Mouse (Mus musculus): ENCODE results near the gene Dhx15. TPM values are rescaled to one million over a fixed set of nuclear protein-coding genes. Genes with fewer than 3 reads are reported as not detected.

Dhx15 gene
- polyA plus RNA-seq, 1 experiment from 2014 or later, result 169 TPM

DNA sequence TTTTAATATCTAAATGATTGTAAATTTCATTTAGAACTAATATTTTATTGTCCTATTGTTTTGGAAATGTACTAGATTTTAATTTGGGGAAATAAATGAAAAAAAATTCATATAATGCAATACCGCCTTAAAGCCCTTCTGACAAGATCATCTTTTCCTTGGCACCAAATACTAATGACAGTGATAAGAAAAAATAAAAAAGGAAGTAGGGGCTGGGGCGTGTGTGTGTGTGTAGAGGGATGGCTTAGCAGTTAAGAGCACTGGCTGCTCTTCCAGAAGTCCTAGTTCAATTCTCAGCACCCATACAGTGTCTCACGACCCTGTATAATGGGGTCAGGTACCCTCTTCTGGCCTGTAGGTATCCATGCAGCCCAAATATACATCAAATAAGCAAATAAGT is 36.4 kb upstream of the Dhx15 start:
- H3K4me1 ChIP-seq (replicated peaks; ENCODE audit: control insufficient read depth, insufficient read depth, low read length), result no peaks in the 10 kb centered on the region
- H3K4me3 ChIP-seq (replicated peaks; ENCODE audit: low read length), result no peak overlapping the region
- H3K27me3 ChIP-seq (replicated peaks; ENCODE audit: control insufficient read depth, insufficient read depth, low read length), result no peaks in the 10 kb centered on the region
- no peaks in the 10 kb centered on the region for H3K9me3 ChIP-seq (ENCODE audit: control insufficient read depth, low read length)
- no peak for ATAC-seq
- WGBS, result 77% methylated on average over 3 of the region's 3 CpGs
- no peak overlapping the region for H3K9ac ChIP-seq (replicated peaks; ENCODE audit: low read depth, low read length)
- no peaks in the 10 kb centered on the region for H3K36me3 ChIP-seq (ENCODE audit: control insufficient read depth, insufficient read depth)
- no peak overlapping the region for H3K4me2 ChIP-seq (ENCODE audit: low read length)
- no peak overlapping the region for H3K27ac ChIP-seq (ENCODE audit: low read length)

DNA sequence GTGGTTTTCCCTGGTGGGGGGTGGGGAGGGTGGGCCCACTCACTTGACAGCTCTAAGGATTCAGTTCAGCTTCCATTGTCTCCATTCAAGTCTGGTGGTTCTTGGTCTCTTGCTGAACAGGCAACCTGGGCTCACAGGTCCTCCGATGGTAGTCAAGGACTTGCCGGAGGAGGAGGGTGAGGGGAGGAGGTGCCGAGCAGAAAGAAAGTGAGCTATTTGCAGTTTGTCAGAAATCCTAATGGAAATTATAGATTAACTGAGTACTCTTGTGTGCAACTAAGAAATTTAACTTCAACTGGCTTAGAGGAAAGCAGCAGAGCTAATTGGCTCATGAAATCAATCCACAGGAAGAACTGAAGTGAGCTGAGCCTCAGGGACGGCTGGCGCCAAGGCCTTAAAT is 31.3 kb upstream of the Dhx15 start:
- no peak for ATAC-seq
- WGBS, result 95% methylated on average over 5 of the region's 5 CpGs

GRCm38 (mm10) chr5:52220013-52220804 is 29.9 kb upstream of the Dhx15 start:
- no peak for ATAC-seq
- H3K27ac ChIP-seq (ENCODE audit: low read length), result no peak overlapping the region
- H3K36me3 ChIP-seq (ENCODE audit: control insufficient read depth, insufficient read depth), result no peaks in the 10 kb centered on the region
- no peak overlapping the region for H3K9ac ChIP-seq (replicated peaks; ENCODE audit: low read depth, low read length)
- no peaks in the 10 kb centered on the region for H3K27me3 ChIP-seq (replicated peaks; ENCODE audit: control insufficient read depth, insufficient read depth, low read length)
- H3K4me3 ChIP-seq (replicated peaks; ENCODE audit: low read length), result no peak overlapping the region
- H3K9me3 ChIP-seq (ENCODE audit: control insufficient read depth, low read length), result no peaks in the 10 kb centered on the region
- H3K4me1 ChIP-seq (replicated peaks; ENCODE audit: control insufficient read depth, insufficient read depth, low read length), result peaks cover 3% of the 10 kb centered on the region
- no peak overlapping the region for H3K4me2 ChIP-seq (ENCODE audit: low read length)
- WGBS, result 74% methylated on average over 14 of the region's 14 CpGs

More for the DNA sequence above, 31.3 kb upstream of the Dhx15 start:
- no peak overlapping the region for H3K4me2 ChIP-seq (ENCODE audit: low read length)
- no peaks in the 10 kb centered on the region for H3K27me3 ChIP-seq (replicated peaks; ENCODE audit: control insufficient read depth, insufficient read depth, low read length)
- peaks cover 3% of the 10 kb centered on the region for H3K4me1 ChIP-seq (replicated peaks; ENCODE audit: control insufficient read depth, insufficient read depth, low read length)
- H3K4me3 ChIP-seq (replicated peaks; ENCODE audit: low read length), result no peak overlapping the region
- H3K36me3 ChIP-seq (ENCODE audit: control insufficient read depth, insufficient read depth), result no peaks in the 10 kb centered on the region
- H3K27ac ChIP-seq (ENCODE audit: low read length), result no peak overlapping the region
- no peaks in the 10 kb centered on the region for H3K9me3 ChIP-seq (ENCODE audit: control insufficient read depth, low read length)
- H3K9ac ChIP-seq (replicated peaks; ENCODE audit: low read depth, low read length), result no peak overlapping the region

DNA sequence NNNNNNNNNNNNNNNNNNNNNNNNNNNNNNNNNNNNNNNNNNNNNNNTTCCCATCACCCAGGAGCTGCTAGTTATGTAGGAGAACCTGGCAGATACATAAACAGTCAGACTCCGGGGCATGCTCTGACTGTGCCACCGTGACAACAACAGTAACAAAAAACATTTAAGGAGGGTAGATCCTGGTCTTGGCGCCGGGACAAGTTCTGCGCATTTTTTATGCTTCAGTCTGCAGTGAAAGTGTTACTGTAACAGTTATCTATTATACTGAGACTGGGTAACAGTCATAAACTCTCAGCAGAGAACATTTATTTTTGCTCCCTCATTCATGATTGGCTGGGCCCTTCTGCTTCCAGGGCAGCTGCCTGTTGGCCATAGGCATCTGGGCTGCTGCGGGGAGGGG is 27.9 kb upstream of the Dhx15 start:
- peak; percentile 34 for ATAC-seq
- H3K4me2 ChIP-seq (ENCODE audit: low read length), result 0 out of 2 replicates have a peak overlapping the region, but pooled peaks have one; percentile 3
- no peak overlapping the region for H3K9ac ChIP-seq (replicated peaks; ENCODE audit: low read depth, low read length)

GRCm38 (mm10) chr5:52213143-52213900 is 23.0 kb upstream of the Dhx15 start:
- no peak overlapping the region for H3K9ac ChIP-seq (replicated peaks; ENCODE audit: low read depth, low read length)
- WGBS, result 72% methylated on average over 7 of the region's 7 CpGs
- ATAC-seq, result no peak

More for the DNA sequence above, 27.9 kb upstream of the Dhx15 start:
- Histone ChIP-seq H3K4me3 (replicated peaks; ENCODE audit: low read length) (no peak overlapping the region), H3K27ac (ENCODE audit: low read length) (no peak overlapping the region), H3K4me1 (replicated peaks; ENCODE audit: control insufficient read depth, insufficient read depth, low read length) (peaks cover 3% of the 10 kb centered on the region), H3K27me3 (replicated peaks; ENCODE audit: control insufficient read depth, insufficient read depth, low read length) (no peaks in the 10 kb centered on the region), H3K9me3 (ENCODE audit: control insufficient read depth, low read length) (no peaks in the 10 kb centered on the region), H3K36me3 (ENCODE audit: control insufficient read depth, insufficient read depth) (no peaks in the 10 kb centered on the region)
- WGBS, result 29% methylated on average over 6 of the region's 6 CpGs

GRCm38 (mm10) chr5:52191180-52191468 is 810 bp upstream of the Dhx15 start:
- Histone ChIP-seq H3K9me3 (ENCODE audit: control insufficient read depth, low read length) (no peaks in the 10 kb centered on the region), H3K4me2 (ENCODE audit: low read length) (peak overlapping the region; percentile 71), H3K27ac (ENCODE audit: low read length) (no peak overlapping the region), H3K36me3 (ENCODE audit: control insufficient read depth, insufficient read depth) (no peaks in the 10 kb centered on the region), H3K27me3 (replicated peaks; ENCODE audit: control insufficient read depth, insufficient read depth, low read length) (no peaks in the 10 kb centered on the region), H3K4me3 (replicated peaks; ENCODE audit: low read length) (peak overlapping the region; percentile 96), H3K9ac (replicated peaks; ENCODE audit: low read depth, low read length) (no peak overlapping the region), H3K4me1 (replicated peaks; ENCODE audit: control insufficient read depth, insufficient read depth, low read length) (peaks cover 23% of the 10 kb centered on the region)
- no peak for ATAC-seq
- WGBS, result 40% methylated on average over 1 of the region's 1 CpGs

More at GRCm38 (mm10) chr5:52213143-52213900, 23.0 kb upstream of the Dhx15 start:
- Histone ChIP-seq H3K9me3 (ENCODE audit: control insufficient read depth, low read length) (no peaks in the 10 kb centered on the region), H3K4me2 (ENCODE audit: low read length) (no peak overlapping the region), H3K4me1 (replicated peaks; ENCODE audit: control insufficient read depth, insufficient read depth, low read length) (no peaks in the 10 kb centered on the region; the same call in 1 of the 2 replicates), H3K27me3 (replicated peaks; ENCODE audit: control insufficient read depth, insufficient read depth, low read length) (no peaks in the 10 kb centered on the region), H3K4me3 (replicated peaks; ENCODE audit: low read length) (no peak overlapping the region), H3K27ac (ENCODE audit: low read length) (no peak overlapping the region), H3K36me3 (ENCODE audit: control insufficient read depth, insufficient read depth) (no peaks in the 10 kb centered on the region)

DNA sequence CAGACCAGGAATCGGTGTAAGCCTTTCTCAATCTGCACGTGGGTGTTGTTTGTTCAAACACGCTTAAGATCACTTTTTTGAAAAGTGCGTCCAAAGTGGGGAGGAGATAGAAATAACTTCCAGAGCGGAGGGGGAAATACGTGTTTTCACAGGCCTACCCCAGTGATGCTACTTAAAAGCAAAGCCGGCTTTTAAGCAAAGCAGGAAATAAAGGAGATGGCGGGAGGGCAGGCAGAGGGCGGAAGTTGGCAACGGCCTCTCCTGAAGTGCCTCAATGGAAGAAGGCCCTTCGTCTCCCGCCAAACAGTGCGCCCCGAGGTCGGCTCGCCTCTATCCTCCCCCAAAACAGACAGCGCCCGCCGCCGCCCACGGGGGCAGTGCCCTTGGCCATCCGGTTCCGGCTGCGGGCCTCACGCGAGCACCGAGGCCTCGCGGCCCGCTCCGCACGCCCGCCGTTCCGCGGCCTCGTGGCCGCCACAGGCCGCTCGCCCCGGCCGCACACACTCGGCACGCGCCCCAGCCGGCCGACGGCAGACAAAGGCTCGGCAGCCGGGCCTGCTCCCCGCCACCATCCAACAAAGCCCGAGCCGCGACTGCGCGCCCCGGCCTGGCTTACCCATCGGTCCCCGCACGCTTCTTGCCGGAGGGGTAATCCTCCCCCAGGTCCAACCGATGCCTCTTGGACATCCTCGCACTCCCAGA is 499 bp downstream of the Dhx15 start:
- peak overlapping the region; percentile 92 for H3K27ac ChIP-seq (ENCODE audit: low read length)
- no peaks in the 10 kb centered on the region for H3K36me3 ChIP-seq (ENCODE audit: control insufficient read depth, insufficient read depth)
- H3K9ac ChIP-seq (replicated peaks; ENCODE audit: low read depth, low read length), result peak overlapping the region; percentile 98
- no peaks in the 10 kb centered on the region for H3K27me3 ChIP-seq (replicated peaks; ENCODE audit: control insufficient read depth, insufficient read depth, low read length)
- ATAC-seq, result peak; percentile 82
- H3K9me3 ChIP-seq (ENCODE audit: control insufficient read depth, low read length), result no peaks in the 10 kb centered on the region
- H3K4me2 ChIP-seq (ENCODE audit: low read length), result peak overlapping the region; percentile 95
- under 1% methylated on average over 63 of the region's 63 CpGs for WGBS
- H3K4me1 ChIP-seq (replicated peaks; ENCODE audit: control insufficient read depth, insufficient read depth, low read length), result peaks cover 27% of the 10 kb centered on the region
- H3K4me3 ChIP-seq (replicated peaks; ENCODE audit: low read length), result peak overlapping the region; percentile 96

DNA sequence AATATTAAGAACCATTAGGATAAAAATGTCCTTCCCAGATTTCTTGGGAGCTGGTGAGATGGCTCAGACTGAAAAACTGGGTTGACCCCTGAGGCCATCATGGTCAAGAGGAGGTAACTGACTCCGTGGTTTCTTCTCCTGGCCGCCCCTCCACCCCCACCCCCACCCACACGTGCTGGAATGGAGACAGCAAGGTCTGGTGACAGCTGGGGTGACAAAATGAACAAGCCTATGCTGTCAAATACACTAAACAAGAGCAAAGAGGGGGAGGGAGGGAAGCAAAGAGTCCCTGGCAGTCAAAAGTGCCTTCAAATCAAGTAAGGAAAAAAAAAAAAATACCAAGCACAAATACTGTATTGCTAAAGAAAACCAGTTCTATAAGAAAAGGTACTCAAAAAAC is 2.1 kb downstream of the Dhx15 start:
- peaks cover 8% of the 10 kb centered on the region; the same call in 1 of the 2 replicates for H3K36me3 ChIP-seq (ENCODE audit: control insufficient read depth, insufficient read depth)
- no peaks in the 10 kb centered on the region for H3K9me3 ChIP-seq (ENCODE audit: control insufficient read depth, low read length)
- WGBS, result 30% methylated on average over 3 of the region's 3 CpGs
- H3K27me3 ChIP-seq (replicated peaks; ENCODE audit: control insufficient read depth, insufficient read depth, low read length), result no peaks in the 10 kb centered on the region
- no peak for ATAC-seq
- peaks cover 27% of the 10 kb centered on the region for H3K4me1 ChIP-seq (replicated peaks; ENCODE audit: control insufficient read depth, insufficient read depth, low read length)
- peak overlapping the region; percentile 2; the same call in 1 of the 2 replicates for H3K4me3 ChIP-seq (replicated peaks; ENCODE audit: low read length)
- peak overlapping the region; percentile 95 for H3K4me2 ChIP-seq (ENCODE audit: low read length)
- H3K9ac ChIP-seq (replicated peaks; ENCODE audit: low read depth, low read length), result no peak overlapping the region
- H3K27ac ChIP-seq (ENCODE audit: low read length), result no peak overlapping the region

- WGBS, result 95% methylated on average over 1 of the region's 1 CpGs
- no peak overlapping the region for H3K4me3 ChIP-seq (replicated peaks; ENCODE audit: low read length)
- H3K9me3 ChIP-seq (ENCODE audit: control insufficient read depth, low read length), result no peaks in the 10 kb centered on the region
- H3K4me2 ChIP-seq (ENCODE audit: low read length), result no peak overlapping the region
- H3K27me3 ChIP-seq (replicated peaks; ENCODE audit: control insufficient read depth, insufficient read depth, low read length), result no peaks in the 10 kb centered on the region
- no peak for ATAC-seq
- peaks cover 10% of the 10 kb centered on the region; the same call in 1 of the 2 replicates for H3K36me3 ChIP-seq (ENCODE audit: control insufficient read depth, insufficient read depth)
- H3K9ac ChIP-seq (replicated peaks; ENCODE audit: low read depth, low read length), result no peak overlapping the region
- no peaks in the 10 kb centered on the region for H3K4me1 ChIP-seq (replicated peaks; ENCODE audit: control insufficient read depth, insufficient read depth, low read length)
- no peak overlapping the region for H3K27ac ChIP-seq (ENCODE audit: low read length)
Measured at GRCm38 (mm10) chr5:52177326-52177725, 13.0 kb downstream of the Dhx15 start.
